Mouse (Mus musculus) ES-E14 (cell line): ENCODE measurements at regions not wholly inside any gene's neighbourhood (a gene's known extent, or its start where the extent isn't known, plus 50 kb on each side); places are given as distances from the start of the nearest gene placed in this dataset.

Experiments
- DNase-seq: peaks from one replicate; pipeline ENCODE4 v3.0.0-alpha.2; 2013; ENCODE audit warnings: low read depth, low spot score
- H3K27ac ChIP-seq: 2 replicates; pipeline ENCODE4 v1.5.1; 2012; ENCODE audit warnings: low read depth, mild to moderate bottlenecking, low read length, moderate library complexity, mixed read lengths; ENCODE audit not compliant: poor library complexity, insufficient read depth, severe bottlenecking
- H3K36me3 ChIP-seq: 2 replicates; pipeline ENCODE4 v1.6.1; 2012; ENCODE audit warnings: mild to moderate bottlenecking, low read length, moderate library complexity, mixed read lengths; ENCODE audit not compliant: control insufficient read depth, poor library complexity, insufficient read depth, severe bottlenecking
- H3K4me1 ChIP-seq, 2 experiments: fragments of 150-350 bp in 1 of 2; sonication (generic) in 1 of 2; 2 replicates each; pipeline ENCODE4 v1.6.1; 2012; ENCODE audit warnings: low read length in 2 of 2, mild to moderate bottlenecking in 1 of 2, mixed read lengths in 1 of 2; ENCODE audit not compliant: control insufficient read depth in 2 of 2, insufficient read depth in 2 of 2, poor library complexity in 1 of 2
- H3K4me3 ChIP-seq, 2 experiments: fragments of 150-350 bp in 1 of 2; sonication (generic) in 1 of 2; 2 replicates each; pipeline ENCODE4 v1.5.1; 2012; ENCODE audit warnings: low read length in 2 of 2, low read depth in 1 of 2, mild to moderate bottlenecking in 1 of 2, mixed read lengths in 1 of 2; ENCODE audit not compliant: insufficient read depth in 1 of 2, poor library complexity in 1 of 2, severe bottlenecking in 1 of 2
- H3K9ac ChIP-seq: 2 replicates; pipeline ENCODE4 v1.6.1; 2012; ENCODE audit warnings: low read depth, mild to moderate bottlenecking, low read length, mixed read lengths; ENCODE audit not compliant: poor library complexity, insufficient read depth, severe bottlenecking
- H3K9me3 ChIP-seq: fragments of 150-350 bp; sonication (generic); 2 replicates; pipeline ENCODE4 v1.6.1; 2012; ENCODE audit warnings: low read depth, mild to moderate bottlenecking, low read length; ENCODE audit not compliant: control insufficient read depth, insufficient read depth
- CHD2 ChIP-seq: IDR thresholded peaks from 2 replicates; pipeline ENCODE4 v1.6.1; 2014; ENCODE audit warnings: mild to moderate bottlenecking, low read depth, low read length, inconsistent platforms
- HCFC1 ChIP-seq: IDR thresholded peaks from 2 replicates; pipeline ENCODE4 v1.6.1; 2012; ENCODE audit warnings: low read length, inconsistent platforms, borderline replicate concordance; ENCODE audit not compliant: insufficient read depth
- MAFK ChIP-seq: IDR thresholded peaks from 2 replicates; pipeline ENCODE4 v1.6.1; 2014; ENCODE audit warnings: mild to moderate bottlenecking, low read depth, low read length, inconsistent platforms; ENCODE audit not compliant: insufficient read depth
- ZC3H11A ChIP-seq: IDR thresholded peaks from 2 replicates; pipeline ENCODE4 v1.6.1; 2012; ENCODE audit warnings: low read depth, mild to moderate bottlenecking, inconsistent platforms, low read length, borderline replicate concordance
- ZNF384 ChIP-seq: IDR thresholded peaks from 2 replicates; pipeline ENCODE4 v1.6.1; 2012; ENCODE audit warnings: low read depth, low read length, inconsistent platforms
- in situ Hi-C, 2 experiments: fragments of 600-800 bp; cut with MboI; formaldehyde crosslinking; loops; one replicate each; pipeline ENCODE4 v1.15.1; 2025; ENCODE audit warnings: low sequenced_read_pairs in 2 of 2, inconsistent platforms in 1 of 2; ENCODE audit not compliant: unreplicated experiment in 2 of 2

DNA sequence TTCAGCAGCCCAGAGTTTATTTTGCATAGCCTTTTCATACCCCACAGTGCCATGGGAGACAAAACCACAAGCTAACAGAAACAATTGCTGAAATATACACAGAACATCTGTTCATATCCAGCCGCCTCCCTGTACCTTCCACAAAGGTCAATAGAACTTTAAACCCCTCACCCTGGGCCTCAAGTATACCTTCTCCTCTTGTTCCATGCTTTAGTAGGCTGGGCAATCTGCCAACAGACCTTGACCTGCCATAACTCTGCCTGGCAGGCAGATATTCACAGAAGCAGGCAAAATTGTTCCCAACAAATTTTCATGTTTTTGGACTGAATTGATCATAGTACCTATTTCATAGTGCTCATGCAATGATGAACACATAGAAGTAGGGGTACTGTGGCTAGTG is 279.6 kb downstream of the Gm7489 start:
- no peaks in the 10 kb centered on the region for H3K36me3 ChIP-seq
- TF ChIP-seq HCFC1 = no peak
- TF ChIP-seq ZC3H11A = no peak
- H3K9me3 ChIP-seq = no peaks in the 10 kb centered on the region
- H3K9ac ChIP-seq = no peak overlapping the region
- DNase-seq = no peak
- in situ Hi-C loops = no loop called here
- H3K27ac ChIP-seq = no peak overlapping the region
- H3K4me3 ChIP-seq = no peak overlapping the region
- no peaks in the 10 kb centered on the region for H3K4me1 ChIP-seq

DNA sequence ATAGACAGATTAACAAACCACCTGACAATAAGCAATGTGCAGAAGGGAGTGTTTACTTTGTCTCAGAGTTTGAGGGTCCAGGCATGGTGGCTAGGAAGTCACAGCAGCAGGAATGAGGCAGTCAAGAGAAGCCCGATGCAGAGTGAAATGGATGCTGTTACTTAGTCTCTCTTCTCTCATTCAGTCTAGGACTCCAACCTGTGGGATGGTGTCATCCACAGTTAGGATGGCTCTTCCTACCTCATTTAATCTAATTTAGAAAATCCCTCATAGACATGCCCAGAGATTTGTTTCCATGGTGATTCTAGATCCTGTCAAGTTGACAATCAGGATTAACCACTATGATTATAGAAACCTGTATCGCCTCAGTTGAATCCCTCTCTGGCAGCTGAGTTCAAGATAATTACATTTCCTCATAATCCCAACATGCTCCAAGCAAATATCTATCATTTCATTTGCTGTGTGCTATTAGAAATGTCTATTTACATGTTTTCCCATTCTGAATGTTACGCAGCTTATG is 283.2 kb downstream of the Gm7489 start:
- no peaks in the 10 kb centered on the region for H3K4me1 ChIP-seq
- no peak for DNase-seq
- in situ Hi-C loops = no loop called here
- no peak overlapping the region for H3K9ac ChIP-seq
- H3K4me3 ChIP-seq = no peak overlapping the region
- no peaks in the 10 kb centered on the region for H3K36me3 ChIP-seq
- no peak overlapping the region for H3K27ac ChIP-seq
- no peak for TF ChIP-seq ZC3H11A
- no peak for TF ChIP-seq CHD2
- TF ChIP-seq HCFC1 = no peak
- TF ChIP-seq MAFK = no peak
- no peak for TF ChIP-seq ZNF384
- H3K9me3 ChIP-seq = no peaks in the 10 kb centered on the region

DNA sequence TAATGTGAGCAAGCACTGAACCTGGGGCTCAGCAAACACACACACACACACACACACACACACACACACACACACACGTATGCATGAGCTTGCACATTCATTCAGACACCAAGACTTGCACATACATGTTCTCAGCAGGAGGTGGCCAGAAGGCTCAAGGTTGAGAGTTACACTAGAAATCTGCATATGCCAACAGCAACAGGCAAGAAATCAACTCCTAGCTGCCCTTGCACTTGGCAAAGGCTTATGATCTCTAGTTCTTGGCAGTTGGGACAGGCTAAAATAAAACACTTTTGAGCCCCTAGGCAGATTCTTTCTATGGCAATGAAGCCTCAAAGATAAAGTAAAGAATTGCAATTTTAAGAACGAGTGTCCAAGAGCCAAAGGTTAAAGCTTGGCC is 292.5 kb downstream of the Gm7489 start:
- no peaks in the 10 kb centered on the region for H3K9me3 ChIP-seq
- no peak overlapping the region for H3K9ac ChIP-seq
- no peak overlapping the region for H3K27ac ChIP-seq
- H3K4me1 ChIP-seq = no peaks in the 10 kb centered on the region
- H3K4me3 ChIP-seq = no peak overlapping the region
- in situ Hi-C loops = no loop called here
- H3K36me3 ChIP-seq = no peaks in the 10 kb centered on the region
- TF ChIP-seq MAFK (no peak), CHD2 (no peak), ZNF384 (no peak), HCFC1 (no peak), ZC3H11A (no peak)
- DNase-seq = no peak

DNA sequence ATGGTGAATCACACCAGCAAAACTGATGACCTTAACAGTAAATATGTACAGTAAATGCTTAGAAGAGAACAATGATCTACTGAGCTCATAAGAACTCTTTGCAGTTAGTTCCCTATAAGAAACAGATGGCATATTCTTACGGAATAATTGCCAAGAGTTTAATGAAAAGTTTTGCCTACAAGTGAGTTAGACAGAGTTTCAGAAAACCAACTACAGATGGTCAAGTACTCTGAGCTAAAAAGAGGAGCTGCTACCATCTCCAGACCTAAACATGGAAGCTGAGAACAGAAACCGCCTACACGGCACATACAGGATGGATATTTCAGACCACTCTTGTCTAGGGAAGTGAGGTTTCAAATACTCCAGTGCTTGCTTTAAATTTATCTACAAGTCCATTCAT is 293.1 kb downstream of the Gm7489 start:
- DNase-seq = no peak
- in situ Hi-C loops = no loop called here

More for the DNA sequence above, 293.1 kb downstream of the Gm7489 start:
- Histone ChIP-seq H3K4me1 (no peaks in the 10 kb centered on the region), H3K36me3 (no peaks in the 10 kb centered on the region), H3K4me3 (no peak overlapping the region), H3K27ac (no peak overlapping the region), H3K9me3 (no peaks in the 10 kb centered on the region), H3K9ac (no peak overlapping the region)
- TF ChIP-seq MAFK (no peak), CHD2 (no peak), ZC3H11A (no peak), ZNF384 (no peak), HCFC1 (no peak)
